Mouse (Mus musculus) kidney, adult 10 weeks (tissue): Measurements from ENCODE around the gene Kdm2b. TPM values are rescaled to one million over a fixed set of nuclear protein-coding genes. Genes with fewer than 3 reads are reported as not detected.

ENCODE experiments used
- polyA plus RNA-seq: library from polyadenylated mRNA; stranded (reverse); fragments of 350-450 nt; fragmentation: Illumina TruSeq; extraction: RNeasy Lipid Tissue Mini Kit (QIAGEN cat#74804); gene quantifications from one replicate; pipeline ENCODE4 v1.2.3, GENCODE M21; 2014; ENCODE audit warnings: low read depth, low replicate concordance

Gene Kdm2b
- polyA plus RNA-seq, result 15.8 TPM

DNA sequence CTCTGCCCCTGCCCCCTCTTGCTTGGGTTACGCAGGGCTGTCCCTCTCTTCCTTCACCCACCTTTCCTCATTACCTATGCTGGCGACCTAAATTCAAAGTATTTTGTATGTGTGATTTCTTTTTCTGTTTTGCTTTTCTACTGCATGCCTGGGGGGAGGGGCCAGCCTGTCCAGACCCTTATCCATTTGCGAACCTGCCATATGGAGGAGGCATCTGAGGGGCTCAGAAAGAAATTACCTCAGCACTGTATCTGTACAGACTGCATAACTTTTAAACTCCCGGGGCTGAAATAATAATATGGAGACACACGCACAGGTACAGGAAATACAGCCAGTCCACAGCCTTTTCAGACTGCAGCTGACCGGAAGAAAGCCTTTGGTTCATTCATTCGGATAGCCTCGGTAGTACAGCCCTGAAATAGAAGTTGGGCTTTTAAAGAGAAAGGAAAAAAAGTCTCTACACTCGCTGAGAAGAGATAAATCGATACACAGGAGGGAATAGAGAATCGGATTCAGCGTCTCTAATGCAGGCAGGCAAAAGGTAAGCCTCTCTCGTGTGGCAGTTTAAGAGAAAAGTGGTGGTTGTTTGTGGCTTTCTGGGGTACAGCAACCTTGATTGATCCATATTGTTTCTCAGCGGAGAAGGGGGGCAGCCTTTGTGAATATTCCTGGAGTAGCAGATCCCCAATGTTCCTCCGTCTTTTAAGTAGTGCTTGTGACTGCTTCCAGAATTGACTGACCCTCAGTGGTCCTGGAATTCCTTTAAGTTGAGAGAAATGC lies at the start of gene Kdm2b:
Kdm2b (minus strand) TSS at position 273 of the 780 bp plus-strand sequence.

GRCm38 (mm10) chr5:123014753-123015701 lies 25.4 kb upstream of the Kdm2b start, which contains the start of gene Orai1:
Gene Orai1, plus strand, starts transcription at chr5:123015074.

GRCm38 (mm10) chr5:122849521-122850318 lies 139.9 kb downstream of the Kdm2b start, which contains the start of gene Rnf34:
Gene Rnf34, plus strand, starts transcription at chr5:122850048.

GRCm38 (mm10) chr5:122820777-122821523 lies 168.7 kb downstream of the Kdm2b start, which contains the start of gene Anapc5:
Gene Anapc5, minus strand, starts transcription at chr5:122821339.

Other genes starting within 250 kb of the Kdm2b start
- 4.8 TPM for gene Camkk2, start 210.4 kb downstream of the Kdm2b start, polyA plus RNA-seq
- gene Anapc5, start 168.5 kb downstream of the Kdm2b start, polyA plus RNA-seq, result 228 TPM
- 12.5 TPM for gene Rnf34, start 139.8 kb downstream of the Kdm2b start, polyA plus RNA-seq
- 2.4 TPM for gene Orai1, start 25.3 kb upstream of the Kdm2b start, polyA plus RNA-seq
- not detected for gene Morn3, start 57.2 kb upstream of the Kdm2b start, polyA plus RNA-seq
- 4.0 TPM for gene Tmem120b, start 78.6 kb upstream of the Kdm2b start, polyA plus RNA-seq
- gene Rhof, start 142.9 kb upstream of the Kdm2b start, polyA plus RNA-seq, result not detected
- gene Setd1b, start 152.4 kb upstream of the Kdm2b start, polyA plus RNA-seq, result 1.6 TPM
- gene Psmd9, start 179.6 kb upstream of the Kdm2b start, polyA plus RNA-seq, result 7.2 TPM
- 48.6 TPM for gene Hpd, start 192.9 kb upstream of the Kdm2b start, polyA plus RNA-seq